Mouse (Mus musculus): ENCODE data around the gene Vmn2r24. TPM values are rescaled to one million over a fixed set of nuclear protein-coding genes. Genes with fewer than 3 reads are reported as not detected.
"Not testable (repeated sequence)": the region's sequence is repeated elsewhere in the genome, so short reads cannot be mapped to it uniquely, and the experiment has no call there.

Gene Vmn2r24
- total RNA-seq (2021) = not detected
- long read RNA-seq = 0 reads

GRCm38 (mm10) chr6:123778579-123778978 lies at the start of gene Vmn2r24:
Vmn2r24 (plus strand) TSS chr6:123778879.
- no peak for DNase-seq (ENCODE audit: low spot score in 2 of 2)

- no peak for DNase-seq (ENCODE audit: low spot score in 2 of 2)
Observed at GRCm38 (mm10) chr6:123770031-123770430, 8.6 kb upstream of the Vmn2r24 start.

- DNase-seq (ENCODE audit: low spot score in 2 of 2) = no peak
Observed at GRCm38 (mm10) chr6:123784857-123785256, 6.2 kb downstream of the Vmn2r24 start.

GRCm38 (mm10) chr6:123793746-123794145 lies 15.1 kb downstream of the Vmn2r24 start:
- DNase-seq (ENCODE audit: low spot score in 2 of 2) = no peak

GRCm38 (mm10) chr6:123810291-123810690 lies 31.6 kb downstream of the Vmn2r24 start:
- DNase-seq (ENCODE audit: low spot score in 2 of 2) = not testable (repeated sequence)

- DNase-seq (ENCODE audit: low spot score in 2 of 2) = no peak
Observed at GRCm38 (mm10) chr6:123819951-123820350, 41.3 kb downstream of the Vmn2r24 start.

GRCm38 (mm10) chr6:123853363-123853762 lies 74.7 kb downstream of the Vmn2r24 start, which contains the start of gene Vmn2r25:
Vmn2r25 (minus strand) TSS chr6:123853463.
- not testable (repeated sequence) for DNase-seq (ENCODE audit: low spot score in 2 of 2)

Other genes starting within 250 kb of the Vmn2r24 start
- not detected for gene Vmn2r21, start 245.5 kb upstream of the Vmn2r24 start, total RNA-seq (2021)
- not detected for gene Vmn2r22, start 128.2 kb upstream of the Vmn2r24 start, total RNA-seq (2021)
- not detected for gene Vmn2r23, start 76.2 kb upstream of the Vmn2r24 start, total RNA-seq (2021)
- not detected for gene Vmn2r25, start 74.6 kb downstream of the Vmn2r24 start, total RNA-seq (2021)
- not detected for gene Vmn2r26, start 245.7 kb downstream of the Vmn2r24 start, total RNA-seq (2021)

All from layer of hippocampus, adult 18-20 months (tissue).